Mouse (Mus musculus) CD4-positive, CD25-positive, alpha-beta regulatory T cell, adult 4 months (primary cell): ENCODE results near the gene Tmem150a. TPM values are rescaled to one million over a fixed set of nuclear protein-coding genes. Genes with fewer than 3 reads are reported as not detected.

ENCODE experiments used
- ATAC-seq: one replicate; pipeline ENCODE4 v1.8.0; 2017
- polyA plus RNA-seq, 2 experiments: library from polyadenylated mRNA; unstranded; fragments of 100-300 nt; shearing (Covaris generic); gene quantifications; one replicate each; pipeline ENCODE4 v1.2.1; 2017

Gene Tmem150a
- 1 to 10 TPM in 1 of 2 experiments, under 1 TPM in 1; 0.57 to 1.6 TPM for polyA plus RNA-seq

- ATAC-seq: peak; percentile 53
Measured at GRCm38 (mm10) chr6:72355066-72355911, at the start of gene Tmem150a. Gene Tmem150a (plus strand): TSS chr6:72355447.

- ATAC-seq: no peak
Measured at GRCm38 (mm10) chr6:72312198-72312597, 43.0 kb upstream of the Tmem150a start.

GRCm38 (mm10) chr6:72313124-72313867 is 42.0 kb upstream of the Tmem150a start:
- ATAC-seq: no peak

GRCm38 (mm10) chr6:72315384-72315783 is 39.9 kb upstream of the Tmem150a start:
- no peak for ATAC-seq

- ATAC-seq: no peak
Measured at GRCm38 (mm10) chr6:72316044-72316443, 39.2 kb upstream of the Tmem150a start.

- no peak for ATAC-seq
Measured at GRCm38 (mm10) chr6:72318440-72318839, 36.8 kb upstream of the Tmem150a start.

GRCm38 (mm10) chr6:72319019-72319418 is 36.2 kb upstream of the Tmem150a start:
- no peak for ATAC-seq

GRCm38 (mm10) chr6:72322936-72323335 is 32.3 kb upstream of the Tmem150a start:
- no peak for ATAC-seq

GRCm38 (mm10) chr6:72323786-72324508 is 31.3 kb upstream of the Tmem150a start:
- ATAC-seq: no peak

- peak; percentile 64 for ATAC-seq
Measured at GRCm38 (mm10) chr6:72326274-72326673, 29.0 kb upstream of the Tmem150a start.

- ATAC-seq: no peak
Measured at GRCm38 (mm10) chr6:72329019-72329418, 26.2 kb upstream of the Tmem150a start.

- no peak for ATAC-seq
Measured at GRCm38 (mm10) chr6:72330133-72330532, 25.1 kb upstream of the Tmem150a start.

GRCm38 (mm10) chr6:72333111-72333510 is 22.1 kb upstream of the Tmem150a start:
- no peak for ATAC-seq

GRCm38 (mm10) chr6:72340481-72340880 is 14.8 kb upstream of the Tmem150a start:
- ATAC-seq: no peak

- peak; percentile 35 for ATAC-seq
Measured at GRCm38 (mm10) chr6:72344396-72345073, 10.7 kb upstream of the Tmem150a start.

GRCm38 (mm10) chr6:72345074-72345567 is 10.1 kb upstream of the Tmem150a start, which contains the start of gene Usp39:
Gene Usp39 (minus strand): TSS chr6:72345184.
- ATAC-seq: peak; percentile 75

- no peak for ATAC-seq
Measured at GRCm38 (mm10) chr6:72345633-72346032, 9.6 kb upstream of the Tmem150a start.

- ATAC-seq: no peak
Measured at GRCm38 (mm10) chr6:72346261-72346660, 9.0 kb upstream of the Tmem150a start.

- ATAC-seq: peak; percentile 69
Measured at GRCm38 (mm10) chr6:72347166-72347941, 7.9 kb upstream of the Tmem150a start, which contains the start of gene 0610030E20Rik. Gene 0610030E20Rik (plus strand): TSS chr6:72347317.

GRCm38 (mm10) chr6:72348411-72348810 is 6.8 kb upstream of the Tmem150a start:
- no peak for ATAC-seq

- ATAC-seq: no peak
Measured at GRCm38 (mm10) chr6:72350214-72350613, 5.0 kb upstream of the Tmem150a start.
